Mouse (Mus musculus): ENCODE results near the gene Dusp8.

GRCm38 (mm10) chr7:142093696-142094240 lies 1.9 kb downstream of the Dusp8 start:
- TF ChIP-seq CTCF (IDR thresholded peaks at IDR 0.05; ENCODE audit: extremely low read depth, insufficient read depth, low read length) (no peak), POLR2A (IDR thresholded peaks at IDR 0.05; ENCODE audit: extremely low read depth, insufficient read depth, low read length) (no peak)

Data from cortical plate, adult 2 months (tissue).